Mouse (Mus musculus): ENCODE measurements around the gene Arhgdib.
A peak's percentile ranks its signal among the peaks of the same experiment; 100 is the strongest.
"Not testable (repeated sequence)": the region's sequence is repeated elsewhere in the genome, so short reads cannot be mapped to it uniquely, and the experiment has no call there.

The Arhgdib gene

DNA sequence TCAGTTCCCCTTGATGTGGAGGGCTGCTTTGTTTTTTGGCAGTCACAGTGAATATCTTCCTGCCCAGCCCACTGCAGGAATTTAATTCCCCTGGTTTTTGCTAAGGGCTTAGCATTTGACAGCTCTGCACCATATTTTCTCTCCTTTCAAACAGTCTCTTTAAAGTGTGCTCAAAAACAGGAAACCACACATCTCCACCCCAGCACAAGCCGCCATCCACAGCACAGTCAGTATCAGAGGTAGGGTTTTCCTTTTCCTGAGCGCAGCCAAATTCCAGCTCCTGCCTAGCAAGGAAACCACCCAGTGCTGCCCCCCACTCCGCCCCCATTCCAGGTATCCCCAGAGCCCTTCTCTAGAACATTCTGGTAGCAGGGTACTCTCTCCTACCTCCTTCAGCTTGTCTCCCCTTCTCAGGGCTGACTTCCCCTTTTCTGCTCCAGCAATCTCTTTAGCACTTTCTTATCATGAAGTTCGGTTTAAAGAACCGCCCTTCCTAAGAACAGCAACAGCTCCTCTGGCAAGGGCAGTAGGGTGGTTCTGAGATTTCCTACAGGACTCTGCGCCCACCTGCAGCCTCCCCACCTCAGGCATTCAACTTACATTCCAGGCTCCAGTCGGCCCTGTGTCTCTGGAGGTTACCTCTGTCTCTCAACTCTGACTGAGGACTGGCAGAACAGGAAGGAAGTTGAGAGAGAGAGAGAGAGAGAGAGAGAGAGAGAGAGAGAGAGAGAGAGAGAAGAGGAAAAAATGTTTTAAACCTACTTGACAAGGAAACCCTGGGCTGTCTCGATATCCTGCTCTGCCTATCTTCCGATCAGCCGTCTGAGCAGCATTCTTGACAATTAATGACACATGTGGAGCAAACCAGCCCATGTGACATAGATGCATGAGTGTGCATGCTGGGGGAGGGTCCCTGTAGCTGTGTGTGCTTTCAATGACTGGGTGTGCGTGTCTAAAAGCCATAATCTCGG, at the start of gene Arhgdib:
Gene Arhgdib, minus strand, starts transcription at position 849 of the 971 bp plus-strand sequence.
- peak; percentile 25 for DNase-seq (ENCODE audit: low spot score)

DNA sequence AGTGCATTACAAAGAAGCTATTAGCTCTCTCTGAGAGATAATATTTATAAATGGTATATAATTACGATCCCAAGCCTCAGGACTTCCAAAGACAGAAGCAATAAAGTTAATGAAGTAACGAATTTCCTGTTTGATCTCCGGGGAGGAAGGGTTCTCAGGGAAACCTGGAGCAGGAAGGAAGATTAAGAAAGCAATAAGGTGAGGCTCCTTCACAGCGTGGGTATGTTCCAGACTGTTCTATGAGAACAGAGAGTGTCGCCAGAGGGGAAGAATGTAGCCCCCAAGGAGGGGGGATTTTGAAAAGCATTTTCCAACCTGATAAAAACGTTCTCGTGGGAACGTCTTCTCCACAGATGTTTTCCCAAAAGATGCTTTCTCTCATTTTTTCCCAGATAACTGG, 48.9 kb upstream of the Arhgdib start:
- no peak for DNase-seq (ENCODE audit: low spot score)

DNA sequence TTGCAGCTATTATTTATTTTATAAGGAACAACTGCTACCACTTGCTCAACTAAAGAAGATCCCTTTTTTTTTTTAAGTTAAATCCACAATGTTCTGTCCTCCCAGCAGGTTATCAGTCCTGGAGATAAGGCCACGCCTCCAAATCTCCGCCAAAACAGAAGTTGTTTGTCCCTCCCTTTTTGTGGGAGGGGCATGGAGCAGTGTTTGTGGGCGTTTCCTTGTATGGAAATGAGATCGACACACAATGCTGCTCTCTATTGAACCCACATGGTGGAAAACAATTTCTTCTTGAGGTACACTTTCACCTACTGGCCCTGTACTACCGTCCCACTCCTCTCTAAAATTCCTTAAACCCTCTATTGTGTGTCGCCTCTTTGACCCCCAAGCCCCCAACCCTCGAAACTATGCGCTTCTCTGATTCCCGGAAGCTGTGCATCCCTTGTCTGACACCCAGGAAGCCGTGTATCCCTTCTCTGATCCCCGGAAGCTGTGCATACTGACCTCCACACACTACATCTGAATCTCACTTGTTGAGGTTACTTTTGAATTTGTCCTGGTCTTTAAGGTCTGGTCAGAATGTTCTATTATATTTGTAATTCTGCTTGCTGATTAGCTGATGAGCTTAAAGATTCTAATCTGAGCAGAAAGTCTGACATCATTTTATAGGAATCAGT, 48.3 kb upstream of the Arhgdib start:
- DNase-seq (ENCODE audit: low spot score) = peak; percentile 29

DNA sequence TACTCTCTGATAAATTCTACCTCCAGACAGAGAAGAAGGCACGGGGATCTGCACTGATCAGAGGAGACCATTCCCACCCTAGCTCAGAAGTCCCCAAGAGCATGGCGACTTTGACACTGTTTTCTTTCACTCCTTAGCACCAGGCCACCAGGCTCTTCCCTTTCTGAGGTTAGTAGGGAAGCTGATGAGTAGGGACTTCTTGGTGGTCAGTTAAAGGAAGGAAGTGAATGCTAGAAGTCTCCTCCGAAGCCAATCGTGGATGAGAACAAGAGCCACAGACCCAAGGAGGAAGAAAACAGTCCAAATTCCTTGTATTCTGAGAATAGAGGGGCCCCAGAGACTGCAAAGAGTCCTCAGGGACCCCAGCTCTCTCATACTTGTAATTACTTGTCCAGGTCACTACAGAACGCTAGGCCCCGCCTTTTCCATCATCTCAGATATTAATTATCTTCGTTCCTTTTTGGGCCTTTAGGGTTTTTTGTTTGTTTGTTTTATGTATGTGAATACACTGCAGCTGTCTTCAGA, 46.9 kb upstream of the Arhgdib start:
- DNase-seq (ENCODE audit: low spot score) = no peak

DNA sequence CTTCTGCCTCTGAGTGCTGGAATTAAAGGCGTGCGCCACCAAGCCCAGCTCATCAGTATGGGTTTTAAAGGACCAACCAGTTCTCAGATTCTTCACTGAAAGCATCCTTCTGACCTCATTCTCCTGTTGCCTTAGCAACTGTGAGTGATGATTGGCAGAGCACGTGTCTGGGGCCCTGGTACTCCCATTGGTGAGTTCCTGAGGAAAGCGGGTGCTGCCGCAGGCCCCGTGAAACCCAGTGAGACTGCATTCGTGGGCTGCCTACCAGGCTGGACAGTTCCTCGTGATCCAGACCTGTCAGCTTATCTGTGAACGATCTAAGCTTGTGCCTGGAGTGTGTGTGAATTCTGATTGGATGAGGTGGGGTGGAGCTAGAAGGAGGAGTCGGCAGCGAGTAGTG, 45.0 kb upstream of the Arhgdib start:
- DNase-seq (ENCODE audit: low spot score) = no peak

DNA sequence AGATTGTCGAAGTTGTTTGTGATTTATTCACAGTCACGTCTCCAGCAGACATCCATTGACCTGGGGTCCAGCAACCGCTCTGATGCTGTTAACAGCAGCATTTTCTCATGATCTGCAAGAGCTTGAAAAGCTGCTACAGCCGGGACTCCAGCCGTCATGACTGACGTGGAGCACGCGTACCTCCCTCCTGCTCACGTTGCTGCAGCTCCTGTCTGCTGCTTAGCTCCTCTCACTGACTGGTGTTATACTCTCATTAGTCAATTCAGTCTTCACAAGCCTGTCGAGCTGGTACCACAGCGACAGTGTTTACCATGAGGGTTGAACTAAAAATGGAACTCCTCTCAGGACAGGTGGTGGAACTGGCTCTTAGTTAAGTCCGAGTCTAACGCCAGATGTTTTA, 44.3 kb upstream of the Arhgdib start:
- DNase-seq (ENCODE audit: low spot score) = no peak

DNA sequence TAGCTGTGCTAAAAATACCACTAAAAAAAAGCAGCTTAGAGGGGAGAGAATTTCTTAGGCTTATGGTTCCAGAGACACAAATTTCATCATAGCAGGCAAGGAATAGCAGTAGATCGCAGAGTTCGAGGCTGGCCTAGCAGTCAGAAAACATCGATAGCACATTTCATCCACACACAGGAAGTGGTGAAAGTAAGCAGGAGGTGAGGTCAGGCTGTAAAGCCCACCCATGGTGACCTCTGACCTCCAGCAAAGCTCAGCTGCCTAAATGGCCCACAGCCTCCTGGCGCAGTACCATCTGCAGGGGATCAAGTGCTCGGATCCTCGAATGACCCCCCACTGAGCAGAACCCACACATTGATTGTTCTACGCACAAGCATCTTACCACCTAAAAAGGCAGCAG, 41.5 kb upstream of the Arhgdib start:
- DNase-seq (ENCODE audit: low spot score) = no peak

DNA sequence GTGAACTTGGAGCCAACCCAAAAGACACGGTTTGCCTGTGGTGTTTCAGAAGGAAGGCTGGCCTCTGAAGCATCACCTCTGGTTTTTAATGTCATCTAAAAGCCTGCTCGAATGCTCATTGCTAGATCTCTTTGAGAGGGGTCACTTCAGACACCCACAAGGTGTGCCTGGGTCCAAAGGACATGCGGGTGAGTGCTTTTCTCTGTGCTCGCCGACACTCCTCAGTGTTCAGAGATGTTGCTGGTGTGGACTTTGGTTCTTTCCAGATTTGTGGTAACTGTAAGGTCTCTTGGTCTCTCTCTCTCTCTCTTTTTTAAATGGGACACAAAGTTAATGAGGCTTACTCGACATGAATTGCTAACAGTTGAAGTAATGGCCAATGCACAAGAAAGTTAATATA, 40.9 kb upstream of the Arhgdib start:
- no peak for DNase-seq (ENCODE audit: low spot score)

DNA sequence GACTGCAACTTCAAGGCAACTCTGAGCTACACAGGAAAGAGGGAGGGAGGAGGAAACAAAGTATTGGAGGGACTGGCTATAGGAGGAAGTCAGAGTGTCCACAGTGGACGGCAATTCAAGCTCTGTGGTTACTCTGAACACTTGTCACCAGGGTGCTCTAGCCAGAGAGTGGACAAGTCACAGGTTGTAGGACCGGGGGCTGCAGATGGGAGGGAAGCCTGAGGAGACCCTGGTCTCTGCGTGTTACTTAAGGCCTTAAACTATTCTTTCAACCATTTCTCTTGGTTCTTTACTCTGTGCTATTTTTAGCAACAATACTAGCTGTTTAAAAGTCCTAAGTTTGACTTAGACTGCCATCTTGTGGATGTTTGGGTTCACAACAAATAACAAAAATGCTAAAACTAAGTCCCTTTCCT, 38.6 kb upstream of the Arhgdib start:
- no peak for DNase-seq (ENCODE audit: low spot score)

DNA sequence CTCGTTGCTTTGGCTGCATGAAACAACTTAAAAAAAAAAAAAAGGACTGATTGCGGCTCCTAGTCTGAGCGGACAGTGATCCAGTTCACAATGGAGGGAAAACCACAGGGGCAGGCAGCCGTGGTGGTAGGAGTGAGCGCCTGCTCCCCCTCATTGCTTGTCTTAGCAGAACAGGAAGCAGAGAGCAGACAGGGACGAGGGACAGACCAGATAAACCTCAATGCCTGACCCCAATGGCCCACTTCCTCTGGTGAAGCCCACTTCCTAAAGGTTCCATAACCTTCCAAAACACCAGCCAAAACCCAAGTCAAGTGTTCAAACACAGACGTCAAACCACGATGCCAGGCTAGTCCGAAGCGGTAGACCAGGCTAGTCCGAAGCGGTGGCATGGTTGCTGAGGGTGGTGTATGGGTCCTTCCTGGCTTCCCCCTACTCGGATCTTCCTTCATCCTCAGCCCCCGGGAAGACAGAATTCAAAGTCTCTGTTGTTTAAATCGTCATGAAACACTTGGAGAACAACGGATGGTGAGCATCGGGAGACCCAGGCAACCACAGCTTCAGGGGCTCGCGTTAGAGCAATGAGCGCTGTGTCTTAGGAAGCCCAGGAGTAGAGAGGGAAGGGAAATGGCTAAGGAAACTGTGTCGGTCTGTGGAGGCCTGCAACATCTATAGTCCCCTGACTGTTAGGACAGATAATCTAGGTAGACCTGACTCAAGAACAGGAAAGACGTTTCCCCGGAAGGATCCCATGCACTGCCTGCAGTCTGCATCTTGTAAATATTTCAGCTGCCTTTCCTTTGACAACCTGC, 37.8 kb upstream of the Arhgdib start:
- no peak for DNase-seq (ENCODE audit: low spot score)

DNA sequence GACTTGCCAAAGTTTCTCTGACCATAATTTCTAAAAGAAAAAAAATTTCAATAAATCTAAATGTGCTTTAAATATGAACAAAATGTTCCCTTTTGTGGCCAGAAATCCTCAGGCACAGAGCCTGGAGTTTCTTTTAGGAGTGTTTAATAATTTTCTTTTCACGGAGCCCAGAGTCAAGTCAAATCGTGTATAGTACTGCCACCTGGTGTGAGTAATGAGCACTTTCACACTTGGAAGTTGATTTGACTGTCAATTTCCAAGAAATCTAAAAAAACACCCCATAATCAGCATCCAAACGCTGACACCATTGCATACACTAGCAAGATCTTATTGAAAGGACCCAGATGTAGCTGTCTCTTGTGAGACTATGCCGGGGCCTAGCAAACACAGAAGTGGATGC, 27.2 kb upstream of the Arhgdib start:
- DNase-seq (ENCODE audit: low spot score) = not testable (repeated sequence)

DNA sequence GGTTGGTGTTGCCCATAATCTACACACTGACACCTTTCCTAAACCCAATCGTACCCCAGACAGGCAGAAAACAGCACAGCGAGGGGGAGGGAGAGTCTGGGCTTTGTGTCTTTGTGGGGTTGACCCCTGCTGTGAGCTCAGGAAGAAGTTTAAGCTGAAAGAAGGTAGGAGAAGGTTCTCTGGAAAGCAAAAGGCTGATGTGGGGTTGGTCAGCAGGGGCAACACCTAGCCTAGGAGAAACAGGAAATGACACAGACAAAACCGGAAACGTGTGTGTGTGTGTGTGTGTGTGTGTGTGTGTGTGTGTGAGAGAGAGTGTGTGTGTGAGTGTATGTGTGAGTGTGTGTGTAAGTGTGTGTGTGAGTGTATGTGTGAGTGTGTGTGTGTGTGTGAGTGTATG, 25.8 kb upstream of the Arhgdib start:
- no peak for DNase-seq (ENCODE audit: low spot score)

DNA sequence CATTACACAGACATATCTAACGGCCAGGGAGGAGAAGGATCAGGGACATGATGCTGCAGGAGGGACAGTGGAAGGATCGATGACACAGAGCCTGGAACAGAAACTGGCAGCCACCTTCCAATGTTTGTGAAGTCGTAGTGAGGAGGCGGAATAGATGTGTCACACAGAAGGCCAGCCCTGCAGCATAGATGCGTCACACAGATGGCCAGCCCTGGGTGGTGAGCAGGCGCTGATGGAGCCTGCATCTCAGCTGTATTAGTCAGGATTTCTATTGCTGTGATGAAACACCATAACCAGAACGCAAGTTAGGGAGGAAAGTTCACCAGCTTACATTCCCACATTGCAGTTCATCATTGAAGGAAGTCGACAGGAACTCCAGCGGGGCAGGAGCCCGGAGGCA, 24.2 kb upstream of the Arhgdib start:
- DNase-seq (ENCODE audit: low spot score) = no peak

DNA sequence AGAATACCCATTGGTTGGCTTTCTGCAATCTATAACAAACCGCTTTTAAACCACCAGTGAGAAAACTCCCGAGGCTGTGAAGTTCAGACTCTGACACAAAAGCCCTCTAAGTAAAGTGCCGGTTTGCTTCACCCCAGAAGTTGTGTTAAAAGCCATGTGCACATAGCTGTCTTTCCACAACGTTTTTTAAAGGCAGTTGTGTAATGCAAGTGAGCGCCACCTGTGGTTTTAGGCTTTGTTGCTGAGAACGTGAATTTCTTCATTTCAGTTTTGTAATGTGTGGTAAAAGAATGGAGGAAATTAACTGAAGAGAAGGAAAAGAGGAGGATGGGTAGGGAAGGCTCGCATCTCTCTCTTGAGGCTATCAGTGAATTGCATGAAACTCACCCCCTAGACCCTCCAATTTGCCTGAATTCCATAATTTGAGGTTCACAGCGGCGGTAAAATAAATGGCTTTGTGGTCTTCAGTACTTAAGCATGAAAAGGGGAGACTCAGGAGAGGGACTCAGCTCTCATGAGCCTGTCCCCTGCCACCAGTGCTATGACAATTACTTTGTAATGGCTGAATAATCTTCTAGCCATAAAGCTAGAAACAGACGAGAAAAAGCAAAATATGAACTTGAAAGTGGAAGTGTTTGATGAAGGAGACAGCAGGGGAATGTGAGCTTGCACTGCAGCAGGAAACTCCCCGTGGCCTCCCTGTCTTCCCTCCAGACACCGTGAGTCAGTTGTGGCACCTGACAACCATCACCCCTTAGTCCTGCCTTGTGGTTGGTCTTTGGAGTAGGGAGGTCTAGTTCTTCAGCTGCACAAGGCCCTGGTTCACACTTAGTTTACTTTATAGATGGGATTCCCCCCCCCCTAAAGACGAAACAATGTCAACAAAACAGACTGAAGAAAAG, 23.2 kb upstream of the Arhgdib start:
- DNase-seq (ENCODE audit: low spot score) = no peak

DNA sequence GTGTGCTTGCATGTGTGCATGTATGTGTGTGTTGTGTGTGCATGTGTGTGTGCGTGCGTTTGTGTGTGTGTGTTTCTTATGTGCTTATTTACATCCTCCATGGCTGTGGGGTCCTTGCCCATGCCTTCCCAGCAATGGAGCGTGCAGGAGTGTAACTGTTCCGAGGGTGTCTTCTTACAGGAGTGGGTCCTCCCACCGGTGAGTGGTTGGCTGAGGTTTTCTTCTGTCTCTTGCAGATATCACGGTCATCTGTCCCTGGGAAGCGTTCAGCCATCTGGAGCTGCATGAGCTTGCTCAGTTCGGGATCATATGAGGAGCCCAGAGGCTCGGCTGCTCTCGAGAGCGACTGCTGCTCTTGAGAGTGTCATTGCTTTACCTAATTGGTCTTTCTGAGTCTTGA, 21.3 kb upstream of the Arhgdib start:
- DNase-seq (ENCODE audit: low spot score) = no peak

DNA sequence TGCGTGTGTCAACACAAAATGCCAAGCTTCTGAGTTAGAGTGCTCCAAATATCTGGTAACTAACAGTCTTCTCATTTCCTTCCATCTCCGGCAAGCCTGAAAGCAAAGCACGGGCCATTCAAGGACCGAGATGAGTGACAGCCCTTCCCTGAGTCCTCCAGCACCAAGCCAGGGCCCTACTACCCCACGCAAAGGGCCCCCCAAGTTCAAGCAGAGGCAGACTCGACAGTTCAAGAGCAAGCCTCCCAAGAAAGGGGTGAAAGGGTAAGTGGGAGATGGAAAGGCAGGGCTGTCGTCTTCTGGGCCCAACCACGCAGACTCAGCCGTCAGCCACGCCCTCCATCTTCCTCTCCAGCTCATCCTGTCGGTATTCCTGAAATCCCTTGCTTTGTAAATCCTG, 17.4 kb upstream of the Arhgdib start:
- no peak for DNase-seq (ENCODE audit: low spot score)

DNA sequence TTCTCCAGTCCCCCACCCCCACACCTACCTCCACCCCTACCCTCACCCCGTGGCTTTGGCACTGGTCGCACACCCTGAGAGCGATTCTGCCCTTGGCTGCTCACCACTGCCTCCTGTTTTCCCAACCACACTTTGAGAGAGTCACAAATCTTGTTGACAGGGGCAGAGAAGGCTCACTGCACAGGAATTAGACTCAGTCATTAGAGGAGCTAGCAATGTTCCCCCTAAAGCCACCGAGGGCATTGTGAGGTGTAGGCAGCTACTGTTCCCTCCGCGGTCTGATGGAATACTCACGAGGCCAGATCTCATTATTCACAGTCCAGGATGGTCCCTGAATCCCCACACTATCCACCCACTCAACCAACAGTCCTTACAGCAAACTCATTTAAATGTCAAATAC, 15.4 kb upstream of the Arhgdib start:
- DNase-seq (ENCODE audit: low spot score) = no peak

DNA sequence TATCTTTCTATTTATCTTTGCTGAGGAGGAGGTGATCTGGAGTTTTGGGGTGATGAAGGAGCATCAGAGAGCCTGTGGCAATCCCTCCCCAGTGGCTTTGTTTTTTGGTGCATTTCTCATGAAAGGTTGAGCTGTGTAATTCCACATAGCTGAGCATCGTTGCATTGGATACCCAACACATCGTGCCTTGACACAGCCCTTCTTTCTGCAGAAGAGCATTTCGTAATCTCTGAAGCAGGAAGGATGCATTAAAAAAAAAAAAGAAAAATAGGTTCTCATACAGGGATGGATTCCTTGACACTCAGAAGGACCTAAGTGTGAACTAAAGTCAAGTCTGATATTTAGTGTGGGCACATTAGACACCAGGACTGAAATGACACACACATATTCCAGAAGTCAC, 13.5 kb upstream of the Arhgdib start:
- no peak for DNase-seq (ENCODE audit: low spot score)

DNA sequence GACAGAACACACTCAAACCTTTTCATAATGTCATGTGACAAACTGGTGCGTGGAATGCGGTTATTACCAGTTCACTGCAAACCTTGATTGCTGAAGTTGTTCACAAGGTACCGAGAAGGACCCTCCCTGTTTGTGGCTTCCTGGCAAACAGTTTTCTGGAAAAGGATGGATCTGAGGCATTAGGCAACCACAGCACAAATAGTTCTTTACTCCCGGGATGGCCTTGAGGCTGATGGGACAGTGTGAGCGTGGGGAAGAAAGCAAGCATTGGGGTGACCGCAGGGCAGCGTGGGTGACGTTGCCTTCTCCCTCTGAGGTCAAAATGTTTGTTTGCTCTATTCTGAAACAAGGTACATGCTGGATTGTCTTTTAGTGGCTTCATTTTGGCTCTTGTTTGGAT, 13.0 kb upstream of the Arhgdib start:
- no peak for DNase-seq (ENCODE audit: low spot score)

DNA sequence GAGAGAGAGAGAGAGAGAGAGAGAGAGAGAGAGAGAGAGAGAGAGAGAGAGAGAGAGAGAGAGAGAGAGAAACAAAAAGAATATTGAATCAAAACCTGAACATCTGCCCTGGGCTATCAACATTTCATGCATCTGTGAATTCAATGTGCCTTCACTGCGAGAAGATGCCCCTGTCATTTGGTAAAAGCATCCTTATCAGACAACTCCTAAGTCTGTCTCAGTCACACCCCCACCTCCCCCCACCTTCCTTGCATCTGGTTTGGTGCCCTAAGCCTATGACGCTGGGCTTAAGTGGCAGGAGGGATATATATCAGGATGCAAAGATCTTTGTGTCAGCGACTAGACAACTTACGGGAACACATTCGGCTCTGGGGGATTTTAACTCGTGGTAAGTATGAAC, 12.5 kb upstream of the Arhgdib start:
- DNase-seq (ENCODE audit: low spot score) = no peak

DNA sequence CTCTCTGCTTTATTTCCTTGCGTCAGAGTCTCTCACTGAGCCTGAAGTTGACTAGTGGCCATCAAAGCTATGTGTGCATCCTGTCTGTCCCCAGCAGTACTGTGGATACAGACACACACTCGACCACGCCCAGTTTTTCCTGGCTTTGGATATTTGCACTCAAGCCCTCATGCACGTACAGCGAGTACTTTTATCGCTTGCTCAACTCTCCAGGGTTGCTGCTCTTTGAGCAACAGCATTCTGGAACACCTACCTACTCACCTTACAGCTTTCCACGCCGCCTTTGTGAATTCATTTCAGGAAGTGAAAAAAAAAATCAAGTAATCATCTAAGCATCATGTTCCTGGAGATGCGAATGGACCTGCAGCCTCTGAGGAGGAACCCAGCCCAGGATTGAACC, 11.2 kb upstream of the Arhgdib start:
- no peak for DNase-seq (ENCODE audit: low spot score)

Measured in urinary bladder, postnatal 14 days (tissue).